Mouse (Mus musculus) liver, embryonic 14.5 days (tissue): ENCODE results near the gene Hes3. TPM values are rescaled to one million over a fixed set of nuclear protein-coding genes. Genes with fewer than 3 reads are reported as not detected.

Experiments
- ATAC-seq: fragments of 200-750 bp; cut with Nextera tagmentation; 2 replicates; pipeline ENCODE4 v1.8.0; 2017; ENCODE audit warnings: moderate number of reproducible peaks, mild to moderate bottlenecking, moderate library complexity; ENCODE audit not compliant: insufficient read depth
- DNase-seq, 3 experiments: peaks; one replicate each; pipeline ENCODE4 v3.0.0-alpha.2; 2012 to 2013; ENCODE audit warnings: low read depth in 3 of 3, low spot score in 3 of 3
- H3K27ac ChIP-seq: fragments of 300-500 bp; sonication (generic); 2 replicates; pipeline ENCODE4 v1.5.1; 2014; ENCODE audit warnings: moderate library complexity, mild to moderate bottlenecking, control low read depth, inconsistent platforms
- H3K27me3 ChIP-seq: fragments of 300-500 bp; sonication (generic); 2 replicates; pipeline ENCODE4 v1.6.1; 2014; ENCODE audit warnings: mild to moderate bottlenecking, low read length, moderate library complexity; ENCODE audit not compliant: control insufficient read depth, insufficient read depth
- H3K36me3 ChIP-seq: fragments of 300-500 bp; sonication (generic); replicated peaks from 2 replicates; pipeline ENCODE4 v1.6.1; 2014; ENCODE audit warnings: low read depth; ENCODE audit not compliant: control insufficient read depth, insufficient read depth
- H3K4me1 ChIP-seq, 2 experiments: fragments of 200-500 bp in 1 of 2; fragments of 300-500 bp in 1 of 2; sonication (generic) in 1 of 2; replicated peaks; 2 replicates each; pipeline ENCODE4 v1.6.1; 2012 to 2014; ENCODE audit warnings: antibody characterized with exemption in 1 of 2, inconsistent platforms in 1 of 2, low read length in 1 of 2; ENCODE audit not compliant: control insufficient read depth in 2 of 2, insufficient read depth in 2 of 2
- H3K4me2 ChIP-seq: fragments of 300-500 bp; sonication (generic); 2 replicates; pipeline ENCODE4 v1.6.1; 2014; ENCODE audit warnings: low read depth, mild to moderate bottlenecking, control low read depth, moderate library complexity
- H3K4me3 ChIP-seq, 2 experiments: fragments of 200-500 bp in 1 of 2; fragments of 300-500 bp in 1 of 2; sonication (generic) in 1 of 2; 2 replicates each; pipeline ENCODE4 v1.5.1; 2012 to 2014; ENCODE audit warnings: low read depth in 2 of 2, low read length in 2 of 2, mild to moderate bottlenecking in 2 of 2, control low read depth in 1 of 2, inconsistent platforms in 1 of 2, moderate library complexity in 1 of 2; ENCODE audit not compliant: insufficient read depth in 1 of 2
- H3K9ac ChIP-seq: fragments of 300-500 bp; sonication (generic); replicated peaks from 2 replicates; pipeline ENCODE4 v1.6.1; 2014; ENCODE audit warnings: mild to moderate bottlenecking, control low read depth, moderate library complexity
- H3K9me3 ChIP-seq: fragments of 300-500 bp; sonication (generic); 2 replicates; pipeline ENCODE4 v1.6.1; 2016; ENCODE audit warnings: low read length, mixed read lengths; ENCODE audit not compliant: control insufficient read depth
- CTCF ChIP-seq: IDR thresholded peaks from 2 replicates; pipeline ENCODE4 v1.5.1; 2016; ENCODE audit warnings: antibody characterized with exemption, low read depth, control low read depth
- EP300 ChIP-seq: IDR thresholded peaks from 2 replicates; pipeline ENCODE4 v1.6.1; 2016; ENCODE audit warnings: antibody characterized with exemption, low read depth
- WGBS: fragments of 180-500 bp; shearing (Covaris S2); extraction: QIAGEN DNeasy Blood & Tissue Kit; methylation state at CpG from one replicate; pipeline ENCODE4 v1.1.7; 2014; ENCODE audit not compliant: insufficient replicate concordance; 5-methylcytosine and 5-hydroxymethylcytosine counted together
- polyA plus RNA-seq, 2 experiments: library from polyadenylated mRNA; depleted of rRNA in 1 of 2; stranded (reverse) in 1 of 2; unstranded in 1 of 2; fragments of >200 nt; fragmentation: Nextera tagmentation in 1 of 2; extraction: Ambion mirVana in 1 of 2; gene quantifications; 2 replicates each; pipeline versions ENCODE4 v1.2.1 to v1.2.3; 2012 to 2014

The Hes3 gene
- polyA plus RNA-seq, 2 experiments: not detected

GRCm38 (mm10) chr4:152294188-152294929, 2.9 kb upstream of the Hes3 start:
- peaks cover 34% of the 10 kb centered on the region for H3K27me3 ChIP-seq
- no peak for DNase-seq

GRCm38 (mm10) chr4:152292102-152292765, 772 bp upstream of the Hes3 start:
- no peak for DNase-seq
- no peak overlapping the region for H3K27ac ChIP-seq
- no peak for ATAC-seq
- peaks cover 7 to 12% of the 10 kb centered on the region in 2 experiments for H3K4me1 ChIP-seq
- H3K4me2 ChIP-seq: no peak overlapping the region
- TF ChIP-seq CTCF (no peak), EP300 (no peak)
- no peaks in the 10 kb centered on the region for H3K9me3 ChIP-seq
- no peak overlapping the region for H3K4me3 ChIP-seq
- H3K27me3 ChIP-seq: peaks cover 48% of the 10 kb centered on the region
- no peak overlapping the region for H3K9ac ChIP-seq
- 45% methylated on average over 12 of the region's 12 CpGs for WGBS
- H3K36me3 ChIP-seq: no peaks in the 10 kb centered on the region

More at GRCm38 (mm10) chr4:152294188-152294929, 2.9 kb upstream of the Hes3 start:
- Histone ChIP-seq H3K36me3 (0 out of 2 replicates have a peak, but pooled peaks cover under 1% of the 10 kb centered on the region), H3K9me3 (no peaks in the 10 kb centered on the region), H3K27ac (no peak overlapping the region), H3K4me1 (peaks cover 16 to 20% of the 10 kb centered on the region in 2 experiments), H3K4me2 (no peak overlapping the region), H3K9ac (no peak overlapping the region), H3K4me3 (no peak overlapping the region)
- peak; percentile 33 for TF ChIP-seq CTCF
- no peak for TF ChIP-seq EP300
- 38% methylated on average over 10 of the region's 10 CpGs for WGBS
- no peak for ATAC-seq

GRCm38 (mm10) chr4:152290991-152291390, 471 bp downstream of the Hes3 start:
- Histone ChIP-seq H3K9me3 (no peaks in the 10 kb centered on the region), H3K36me3 (no peaks in the 10 kb centered on the region), H3K27me3 (peaks cover 60% of the 10 kb centered on the region), H3K4me2 (no peak overlapping the region), H3K4me1 (peaks cover 7 to 9% of the 10 kb centered on the region in 2 experiments), H3K27ac (no peak overlapping the region), H3K4me3 (no peak overlapping the region), H3K9ac (no peak overlapping the region)
- ATAC-seq: no peak
- 19% methylated on average over 11 of the region's 11 CpGs for WGBS
- no peak for DNase-seq
- TF ChIP-seq CTCF: no peak
- no peak for TF ChIP-seq EP300

- 2% methylated on average over 37 of the region's 39 CpGs for WGBS
- DNase-seq (no peak), ATAC-seq (no peak)
- H3K27me3 ChIP-seq: peaks cover 65% of the 10 kb centered on the region
- no peaks in the 10 kb centered on the region for H3K36me3 ChIP-seq
- H3K27ac ChIP-seq: no peak overlapping the region
- no peaks in the 10 kb centered on the region for H3K9me3 ChIP-seq
- peaks cover under 1 to 3% of the 10 kb centered on the region in 2 experiments for H3K4me1 ChIP-seq
- TF ChIP-seq CTCF (no peak), EP300 (no peak)
- H3K9ac ChIP-seq: no peak overlapping the region
- no peak overlapping the region for H3K4me2 ChIP-seq
- H3K4me3 ChIP-seq: no peak overlapping the region
Measured at GRCm38 (mm10) chr4:152290385-152290784, 1.1 kb downstream of the Hes3 start.

GRCm38 (mm10) chr4:152288398-152288945, 3.0 kb downstream of the Hes3 start:
- DNase-seq: no peak
- no peak for TF ChIP-seq EP300
- TF ChIP-seq CTCF: no peak
- no peak overlapping the region for H3K9ac ChIP-seq
- 55% methylated on average over 18 of the region's 18 CpGs for WGBS
- peaks cover 84% of the 10 kb centered on the region for H3K27me3 ChIP-seq
- no peaks in the 10 kb centered on the region for H3K4me1 ChIP-seq
- H3K4me3 ChIP-seq: no peak overlapping the region
- no peaks in the 10 kb centered on the region for H3K36me3 ChIP-seq
- ATAC-seq: no peak
- no peaks in the 10 kb centered on the region for H3K9me3 ChIP-seq
- H3K27ac ChIP-seq: no peak overlapping the region
- no peak overlapping the region for H3K4me2 ChIP-seq
